Mouse (Mus musculus): ENCODE measurements around the gene Slc16a1.

GRCm38 (mm10) chr3:104616155-104616554 lies 22.3 kb upstream of the Slc16a1 start:
- no peak for TF ChIP-seq POLR2A (IDR thresholded peaks at IDR 0.05; ENCODE audit: extremely low read depth, insufficient read depth, low read length)
- no peak for TF ChIP-seq CTCF (IDR thresholded peaks at IDR 0.05; ENCODE audit: extremely low read depth, insufficient read depth, low read length)

All from cortical plate, adult 2 months (tissue).